Mouse (Mus musculus): ENCODE measurements at regions not wholly inside any gene's neighbourhood (a gene's known extent, or its start where the extent isn't known, plus 50 kb on each side); places are given as distances from the start of the nearest gene placed in this dataset.

DNA sequence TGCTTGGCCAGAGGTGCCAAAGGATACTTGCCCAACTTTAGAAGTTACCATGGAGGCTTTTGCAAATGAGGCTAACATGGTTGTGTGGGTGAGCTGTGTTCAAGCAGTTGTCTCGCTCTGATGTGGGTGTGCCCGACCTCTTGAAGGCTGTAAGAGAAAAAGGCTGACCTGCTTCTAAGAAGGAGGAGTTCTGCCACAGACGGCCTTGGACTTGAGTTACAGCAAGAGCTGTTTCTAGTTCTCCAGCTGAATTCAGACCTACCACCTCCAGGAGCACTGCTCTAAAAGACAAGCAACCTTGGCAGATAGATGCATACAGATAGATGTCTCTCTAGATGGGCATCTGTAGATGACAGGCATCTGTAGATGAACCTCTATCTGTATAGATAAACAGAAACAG is 202.7 kb upstream of the A230072I06Rik start:
- no peak for DNase-seq

DNA sequence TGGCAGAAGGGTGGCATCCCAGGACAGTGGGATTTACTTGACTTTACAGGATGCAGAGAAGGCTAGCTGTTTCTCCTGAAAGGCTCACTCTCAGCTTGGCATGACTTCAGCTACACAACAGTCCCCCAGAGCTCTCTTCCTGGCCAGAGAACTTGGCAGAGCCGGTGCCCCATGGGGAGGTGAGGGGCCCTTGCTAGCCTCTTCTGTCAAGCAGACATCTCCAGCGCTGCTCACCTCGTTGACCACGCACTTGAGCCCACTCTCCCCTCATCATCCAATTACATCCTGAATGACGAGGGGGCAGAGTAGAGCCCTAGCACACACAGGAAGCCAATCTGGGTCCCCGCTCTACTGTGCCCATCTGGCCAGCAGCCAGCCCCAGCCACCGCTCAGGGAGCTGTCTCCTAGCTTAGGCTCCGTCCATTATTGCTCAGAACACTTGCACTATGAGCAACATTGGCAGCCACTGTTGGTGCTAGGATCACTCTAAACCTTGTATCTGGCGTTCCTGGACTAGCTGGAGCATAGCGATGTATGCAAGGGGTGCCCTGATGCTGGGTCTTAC is 201.7 kb upstream of the A230072I06Rik start:
- no peak for DNase-seq

DNA sequence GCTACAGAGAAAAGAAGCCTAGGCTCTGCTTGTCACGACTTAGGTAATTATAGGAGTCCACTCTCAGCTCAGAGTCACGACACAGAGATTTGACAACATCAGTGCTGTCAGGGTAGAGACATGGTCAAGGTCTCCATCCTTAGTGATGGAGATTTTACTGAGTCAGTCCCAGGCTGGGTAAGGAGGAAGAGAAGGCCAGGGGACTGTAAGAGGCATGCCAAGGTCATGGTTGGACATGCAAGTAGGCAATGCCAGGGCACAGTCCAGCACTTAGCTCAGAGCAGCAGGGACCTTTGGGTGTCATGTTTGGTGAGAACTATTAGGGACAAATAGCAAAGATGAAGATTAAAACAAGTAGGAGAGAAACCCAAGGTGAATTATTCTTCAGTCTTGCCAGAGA is 200.7 kb upstream of the A230072I06Rik start:
- DNase-seq: no peak

DNA sequence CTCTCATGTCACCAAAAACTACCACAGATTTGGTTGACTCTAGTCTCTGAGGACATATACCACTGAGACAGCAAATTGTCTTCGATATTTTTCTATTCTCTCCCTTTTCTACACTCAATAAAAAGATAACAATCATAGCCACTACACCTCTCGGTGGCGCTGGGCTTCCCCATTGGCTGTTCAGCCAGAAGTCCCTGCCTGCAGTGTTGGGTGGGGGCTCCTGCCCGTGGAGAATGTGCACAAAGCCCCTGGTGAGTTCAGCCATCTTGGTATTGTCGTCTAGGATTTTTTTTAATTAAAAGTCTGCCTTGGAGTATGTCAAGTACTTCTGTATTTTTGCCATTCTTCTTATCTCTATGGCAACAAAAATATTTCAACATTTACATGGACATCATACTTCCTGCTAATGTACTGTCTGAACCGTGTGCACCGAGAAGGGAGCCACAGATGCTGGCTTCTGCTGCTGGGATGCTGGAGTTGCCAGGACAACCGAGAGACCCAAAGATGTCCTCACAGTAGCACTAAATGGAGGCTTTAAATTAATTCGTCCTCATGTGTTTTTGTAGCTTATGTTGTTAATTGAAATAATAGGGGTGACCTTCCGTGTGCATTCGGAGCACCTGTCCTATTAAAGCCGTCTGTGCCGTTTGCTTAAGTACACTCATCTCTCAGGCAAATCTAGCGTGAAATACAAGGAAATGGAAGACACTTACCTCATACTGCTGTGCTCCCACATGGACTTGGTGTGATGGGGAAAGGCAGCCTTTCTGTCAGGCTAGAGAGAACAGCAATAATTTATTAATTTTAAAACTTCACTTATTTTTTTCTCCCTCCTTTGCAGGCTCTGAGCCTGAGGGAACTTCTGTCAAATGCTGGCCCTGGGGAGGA is 199.7 kb upstream of the A230072I06Rik start:
- DNase-seq: no peak

DNA sequence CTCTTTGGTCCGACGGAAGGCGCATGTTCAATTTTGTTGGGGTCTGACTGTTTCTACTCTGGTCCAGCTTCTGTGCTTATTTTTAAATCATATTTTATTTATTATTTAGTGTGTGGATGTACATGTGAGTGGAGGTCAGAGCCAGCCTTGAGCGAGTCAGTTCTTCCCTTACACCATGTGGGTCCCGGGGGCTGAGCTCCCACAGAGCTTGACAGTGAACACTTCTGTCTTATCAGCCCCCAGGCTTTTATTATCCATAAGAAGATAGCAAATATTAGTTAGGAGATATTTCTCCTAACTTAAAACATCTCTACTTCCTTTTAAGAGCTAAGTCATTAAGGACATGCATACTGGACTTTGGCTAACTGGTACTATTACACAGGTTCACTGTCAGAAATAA is 197.1 kb upstream of the A230072I06Rik start:
- no peak for DNase-seq

DNA sequence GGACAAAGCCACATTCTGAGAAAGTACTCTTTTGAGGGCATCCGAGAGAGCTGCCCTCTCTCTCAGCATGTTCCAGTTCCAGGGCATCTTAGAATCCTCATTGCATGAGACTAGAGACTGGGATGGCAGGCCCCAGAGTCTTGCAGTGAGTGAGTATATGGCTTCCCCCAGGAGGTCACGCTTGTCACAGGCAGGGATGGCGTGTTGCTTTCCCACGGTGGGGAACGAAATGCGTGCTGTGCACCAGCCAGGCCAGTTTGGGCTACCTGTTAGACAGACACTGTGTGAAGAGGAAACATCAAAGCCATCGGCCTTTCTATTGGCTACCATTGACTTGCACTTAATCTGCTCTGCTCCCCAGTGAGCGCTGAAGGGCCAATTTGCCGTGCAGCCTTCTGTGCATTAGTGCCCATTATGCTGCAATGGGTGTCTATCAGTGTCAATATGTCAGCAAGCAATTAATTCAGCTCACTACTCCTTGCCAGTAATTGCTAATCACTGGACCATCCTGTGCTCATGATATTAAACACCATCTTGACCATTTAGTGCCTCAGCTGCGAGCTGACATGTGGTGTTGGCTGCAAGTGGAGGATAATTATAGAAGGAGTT is 191.3 kb upstream of the A230072I06Rik start:
- DNase-seq: no peak

DNA sequence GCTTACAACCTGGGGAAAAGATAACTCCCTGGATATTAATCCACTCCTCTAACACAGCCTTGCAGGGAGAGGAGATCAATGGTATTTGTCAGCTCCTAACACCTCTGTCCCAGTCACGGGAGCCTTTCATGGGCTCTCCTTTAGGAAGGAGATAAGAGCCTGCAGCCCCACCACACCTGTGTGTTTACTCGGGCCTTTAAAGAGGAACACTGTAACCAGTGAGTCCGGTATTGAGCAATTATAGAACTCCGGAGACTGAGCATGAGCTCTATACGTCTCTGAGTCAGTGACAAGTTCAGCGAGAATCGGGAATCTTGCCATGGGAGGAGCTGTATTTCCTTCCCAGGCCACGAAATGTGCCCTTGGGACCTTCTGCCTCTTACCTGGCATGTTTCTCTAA is 178.5 kb upstream of the A230072I06Rik start:
- no peak for DNase-seq

DNA sequence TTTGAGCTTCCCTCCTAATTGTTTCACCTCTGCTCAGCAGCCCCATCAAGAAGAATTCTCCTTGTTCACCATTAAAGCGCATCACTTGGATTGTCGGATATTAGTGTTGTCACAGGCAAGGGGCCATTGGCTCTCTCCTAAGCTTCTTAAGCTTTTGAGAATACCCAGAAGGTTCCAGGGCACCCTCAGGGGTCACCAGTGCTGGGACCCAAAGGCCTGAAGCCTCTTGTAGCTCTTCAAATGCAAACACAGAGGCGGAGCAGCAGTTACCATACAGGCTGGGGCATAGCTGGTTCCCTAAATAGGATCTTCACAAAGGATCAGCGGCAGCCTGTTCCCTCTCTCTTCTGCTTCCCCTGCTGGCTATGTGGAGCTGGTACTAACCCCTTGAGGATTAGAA is 175.3 kb upstream of the A230072I06Rik start:
- no peak for DNase-seq

DNA sequence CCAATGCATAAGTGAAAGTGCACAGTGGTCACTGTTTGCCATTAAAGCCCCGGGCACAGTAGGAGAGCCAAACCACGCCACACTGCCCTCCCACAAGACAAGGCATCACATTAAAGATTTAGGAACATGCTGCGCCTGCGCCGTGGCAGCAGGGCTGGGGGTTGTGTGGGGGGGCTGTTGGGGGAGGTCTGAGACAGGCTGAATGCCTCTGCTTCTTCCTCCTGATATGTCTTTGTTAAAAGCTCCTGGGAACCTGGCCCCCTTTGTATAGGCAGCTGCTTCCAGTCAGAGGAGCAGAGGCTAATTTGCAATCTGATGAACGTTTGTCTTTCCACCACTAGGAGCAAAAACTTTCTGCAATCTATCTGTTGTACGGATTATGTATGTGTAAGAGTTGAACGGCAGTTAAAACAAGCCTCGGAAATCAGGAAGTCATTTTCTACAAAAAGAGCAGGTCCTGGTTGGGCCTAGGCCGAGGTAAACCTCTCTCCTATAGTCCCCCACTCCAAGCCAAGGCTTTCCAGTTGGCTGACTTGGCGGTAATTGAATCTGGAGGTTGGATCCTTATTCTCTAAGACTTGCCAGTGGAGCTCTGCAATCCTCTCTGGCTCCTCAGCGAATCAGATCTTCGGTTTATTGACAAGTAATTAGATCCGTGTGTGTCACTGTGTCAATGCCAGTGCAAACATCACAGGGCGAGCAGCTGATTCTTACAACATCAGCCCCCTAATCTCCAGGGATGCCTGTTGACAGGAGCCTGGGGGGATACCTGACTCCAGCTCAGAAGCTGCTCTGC is 173.3 kb upstream of the A230072I06Rik start:
- no peak for DNase-seq

DNA sequence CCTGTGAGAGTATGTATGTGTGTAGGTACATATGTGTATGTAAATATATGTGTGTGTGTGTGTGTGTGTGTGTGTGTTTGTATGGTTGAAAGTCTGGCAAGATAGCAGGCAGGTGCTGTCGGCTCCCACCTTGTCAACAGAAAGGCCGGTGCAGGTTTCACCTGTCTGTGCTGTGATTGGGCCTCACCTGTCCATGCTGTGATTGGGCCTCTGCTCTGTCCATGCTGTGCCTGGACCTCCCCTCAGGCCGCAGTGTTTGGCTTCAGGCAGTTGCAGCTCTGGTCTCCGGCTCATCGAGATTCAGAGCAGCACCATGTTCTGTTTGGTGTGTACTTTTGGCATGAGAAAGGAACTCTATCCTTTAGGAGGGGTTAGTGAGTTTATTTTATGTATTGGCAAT is 170.0 kb upstream of the A230072I06Rik start:
- no peak for DNase-seq

DNA sequence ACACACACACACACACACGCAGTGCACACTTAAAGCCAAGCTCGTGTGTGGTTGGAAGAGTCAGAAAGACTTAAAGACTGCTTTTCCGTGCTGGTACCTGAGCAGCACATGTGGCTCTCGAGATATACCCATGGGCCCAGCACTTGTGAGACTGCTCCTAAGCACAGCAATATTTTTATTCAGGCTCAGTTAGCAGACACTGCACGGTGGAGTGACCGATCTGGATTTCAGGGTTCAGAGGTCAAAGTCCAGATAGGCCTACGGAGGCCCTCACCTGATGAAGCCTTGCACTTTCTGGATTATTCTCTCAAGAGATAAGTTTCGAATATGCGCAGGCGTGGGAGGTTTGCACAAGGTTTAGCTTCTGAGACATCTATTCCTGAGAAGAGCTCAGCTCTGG is 167.0 kb upstream of the A230072I06Rik start:
- DNase-seq: no peak

DNA sequence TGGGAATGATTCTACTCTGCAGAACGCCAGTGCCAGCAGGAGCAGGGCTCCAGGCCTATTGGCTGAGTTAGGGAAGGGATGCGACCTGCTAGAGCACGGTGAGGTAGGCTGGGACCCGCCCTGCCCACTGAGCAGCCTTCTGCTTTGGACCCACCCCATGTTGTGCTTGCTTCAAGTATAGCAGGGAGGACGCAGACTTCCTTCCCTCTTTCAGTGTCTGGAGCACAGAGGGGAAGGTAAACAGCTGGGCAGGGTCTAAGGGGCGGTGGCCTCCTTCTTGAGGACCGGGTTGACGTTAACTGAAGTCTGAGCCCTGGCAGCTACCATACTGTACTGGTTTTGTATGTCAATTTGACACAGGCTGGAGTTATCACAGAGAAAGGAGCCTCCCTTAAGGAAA is 165.6 kb upstream of the A230072I06Rik start:
- DNase-seq: no peak

DNA sequence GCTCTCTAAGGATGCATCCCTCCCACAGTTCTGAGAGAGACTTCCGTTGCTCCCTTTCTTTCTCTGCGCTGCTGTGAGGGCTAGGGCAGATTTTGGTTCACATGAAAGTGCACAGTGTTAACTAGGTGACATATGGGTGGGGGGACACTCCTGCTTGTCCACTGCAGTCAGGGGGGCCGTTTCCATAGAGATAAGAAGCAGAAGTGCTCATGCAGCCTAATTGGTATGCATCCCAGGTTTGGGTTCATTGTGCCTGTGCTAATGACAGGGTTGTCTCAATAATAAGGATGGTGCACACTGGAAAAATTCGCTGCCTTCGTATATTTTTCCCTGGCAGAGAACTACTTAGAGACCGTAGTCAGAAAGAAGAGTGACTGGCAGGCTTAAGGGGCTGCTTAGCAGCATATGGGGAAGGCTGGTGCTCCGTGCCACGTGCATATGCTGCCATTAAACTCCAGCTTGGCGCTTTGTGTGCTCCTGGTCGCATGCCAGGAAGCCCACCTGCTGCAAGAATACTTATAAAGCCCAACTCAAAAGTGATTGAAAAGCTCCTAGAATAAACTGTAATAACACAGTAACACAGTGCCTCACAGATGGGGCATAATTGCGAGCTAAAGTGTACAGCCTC is 152.1 kb upstream of the A230072I06Rik start:
- peak; percentile 54 for DNase-seq

DNA sequence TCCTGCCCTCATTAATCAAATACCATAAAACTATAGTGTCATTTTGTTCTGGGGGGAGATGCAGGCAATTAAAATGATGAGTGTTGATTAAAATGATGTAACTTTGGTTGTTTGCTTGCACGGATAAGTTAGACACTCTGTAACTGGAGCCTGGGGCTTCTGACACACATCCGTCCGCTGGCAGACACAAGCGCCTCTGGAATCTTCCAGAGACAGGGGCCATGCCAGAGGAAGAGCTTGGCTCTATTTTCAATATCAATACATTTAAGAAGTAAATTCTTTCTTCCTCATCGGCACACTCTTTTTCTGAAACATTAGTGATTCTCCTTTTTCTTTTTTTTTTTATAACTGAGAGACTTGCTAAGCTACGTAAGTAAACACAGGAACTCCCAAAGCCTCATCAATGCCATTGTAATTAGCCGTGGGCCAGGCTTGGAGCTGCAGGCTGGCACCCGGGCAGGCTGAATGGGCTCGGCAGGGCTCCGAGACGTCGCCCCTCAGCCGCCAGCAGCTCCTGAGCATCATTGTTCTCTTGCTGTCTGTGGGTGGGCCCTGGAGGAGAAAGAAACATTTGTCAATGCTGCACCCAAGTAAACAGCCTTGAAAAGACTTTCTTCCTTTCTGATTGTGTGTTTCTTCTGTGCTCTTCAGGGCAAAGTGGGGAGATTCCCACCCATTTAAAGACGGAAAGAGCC is 151.4 kb upstream of the A230072I06Rik start:
- DNase-seq: no peak

DNA sequence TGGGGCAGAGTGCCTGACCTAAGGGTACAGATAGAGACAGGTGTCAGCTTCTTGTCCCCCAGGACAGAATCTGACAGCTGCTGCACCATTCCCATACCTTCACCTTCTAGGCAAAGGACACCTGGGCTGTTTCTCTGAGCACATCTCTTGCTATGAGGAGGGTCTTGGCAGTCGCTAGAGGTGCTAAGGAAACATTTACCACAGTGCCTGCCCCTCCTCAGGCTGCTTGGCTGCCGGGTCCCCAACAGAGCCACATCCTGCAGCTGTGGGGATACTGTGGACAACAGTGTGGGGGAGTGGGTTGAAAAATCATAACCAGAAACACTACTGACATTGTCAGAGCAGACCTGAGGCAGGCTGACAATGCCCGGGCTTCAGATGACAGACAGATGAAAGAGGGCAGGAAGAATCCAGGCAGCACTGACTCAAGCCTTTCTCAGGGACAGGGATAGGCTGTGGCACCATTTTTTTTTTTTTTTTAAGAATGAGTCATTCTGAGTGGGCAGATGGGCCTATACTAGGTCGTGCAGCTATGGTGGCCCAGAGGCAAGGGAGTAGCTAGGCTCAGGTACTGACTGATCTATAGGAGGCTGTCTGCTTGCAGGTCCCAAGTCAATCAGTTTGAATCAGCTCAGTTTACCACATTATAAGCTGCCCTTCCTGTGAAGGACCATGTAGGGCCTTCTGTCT is 150.7 kb upstream of the A230072I06Rik start:
- no peak for DNase-seq

DNA sequence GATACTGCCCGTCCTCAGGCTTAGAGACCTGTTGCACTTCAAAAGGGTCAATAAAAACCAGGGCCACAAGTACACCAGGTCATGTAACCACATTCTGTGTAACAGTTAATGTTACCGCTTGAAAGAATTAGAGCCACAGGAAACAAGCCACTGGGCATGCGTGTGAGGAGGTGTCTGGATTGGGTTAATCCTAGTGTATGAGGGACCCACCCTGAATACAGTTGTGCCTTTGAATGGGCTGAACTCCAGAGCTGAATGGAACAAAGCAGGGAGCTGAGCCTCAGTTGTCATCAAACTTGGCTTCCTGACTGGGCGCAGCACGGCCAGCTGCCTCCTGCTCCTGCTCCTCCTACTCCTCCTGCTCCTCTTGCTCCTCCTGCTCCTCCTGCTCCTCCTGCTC is 148.0 kb upstream of the A230072I06Rik start:
- no peak for DNase-seq

DNA sequence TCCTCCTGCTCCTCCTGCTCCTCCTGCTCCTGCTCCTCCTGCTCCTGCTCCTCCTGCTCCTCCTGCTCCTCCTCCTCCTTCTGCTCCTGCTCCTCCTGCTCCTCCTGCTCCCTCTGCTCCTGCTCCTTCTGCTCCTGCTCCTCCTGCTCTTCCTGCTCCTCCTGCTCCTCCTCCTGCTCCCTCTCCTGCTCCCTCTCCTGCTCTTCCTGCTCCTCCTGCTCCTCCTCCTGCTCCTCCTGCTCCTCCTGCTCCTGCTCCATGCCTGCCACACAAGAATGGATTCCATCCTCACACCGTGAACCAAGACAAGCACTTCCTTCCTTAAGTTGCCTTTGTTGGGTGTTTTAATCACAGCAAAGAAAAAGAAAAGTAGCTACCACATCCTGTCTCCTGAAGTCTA is 144.4 kb upstream of the A230072I06Rik start:
- DNase-seq: no peak

DNA sequence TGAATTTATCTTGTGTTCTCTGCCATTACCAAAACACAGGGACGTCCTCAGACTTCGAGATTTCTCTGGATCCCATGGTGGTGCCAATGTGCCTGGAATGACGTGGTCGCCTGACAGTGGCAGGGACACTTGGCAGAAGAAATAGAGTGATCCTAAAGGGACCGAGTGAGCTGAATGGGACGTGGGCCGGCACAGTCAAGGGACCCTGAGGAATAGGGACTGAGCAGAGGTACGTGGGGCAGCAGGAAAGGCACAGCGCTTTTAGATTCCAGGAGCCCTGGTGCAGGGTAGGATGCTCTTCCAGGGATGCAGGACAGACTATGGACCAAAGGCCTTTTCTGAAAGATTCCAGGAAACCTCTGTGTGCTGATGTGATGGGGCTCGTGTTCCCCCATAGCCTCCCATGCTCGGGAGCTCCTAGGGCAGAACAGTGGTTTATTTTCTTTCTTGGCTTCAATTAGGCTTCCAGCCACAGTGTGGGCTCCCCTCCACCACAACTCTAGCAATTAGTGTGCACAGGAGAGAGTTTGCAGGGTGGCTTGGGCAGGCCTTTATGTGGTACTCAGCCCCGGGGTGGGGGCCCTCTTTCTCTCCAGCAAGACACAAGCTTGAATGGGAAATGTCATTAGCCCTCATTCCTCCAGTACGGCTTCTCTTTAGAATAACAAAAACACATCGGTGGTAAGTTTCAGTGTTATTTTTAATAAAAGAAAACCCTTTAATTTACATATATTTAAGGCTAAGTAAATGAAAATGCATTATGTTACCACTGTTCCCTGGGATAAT is 143.0 kb upstream of the A230072I06Rik start:
- no peak for DNase-seq

DNA sequence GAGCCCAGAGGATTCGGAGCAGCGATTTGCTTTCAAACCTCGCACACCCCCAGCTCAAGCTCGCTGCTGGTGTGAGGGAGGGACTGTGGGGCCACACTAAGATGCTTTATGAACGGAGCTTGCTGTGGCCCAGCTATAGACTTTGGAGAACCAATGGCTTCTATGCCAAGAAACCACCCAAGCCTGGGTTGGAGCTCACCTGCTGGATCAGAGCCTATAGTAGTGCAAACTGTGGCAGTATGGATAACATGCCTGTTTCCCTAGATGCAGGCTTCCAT is 142.5 kb upstream of the A230072I06Rik start:
- DNase-seq: no peak

DNA sequence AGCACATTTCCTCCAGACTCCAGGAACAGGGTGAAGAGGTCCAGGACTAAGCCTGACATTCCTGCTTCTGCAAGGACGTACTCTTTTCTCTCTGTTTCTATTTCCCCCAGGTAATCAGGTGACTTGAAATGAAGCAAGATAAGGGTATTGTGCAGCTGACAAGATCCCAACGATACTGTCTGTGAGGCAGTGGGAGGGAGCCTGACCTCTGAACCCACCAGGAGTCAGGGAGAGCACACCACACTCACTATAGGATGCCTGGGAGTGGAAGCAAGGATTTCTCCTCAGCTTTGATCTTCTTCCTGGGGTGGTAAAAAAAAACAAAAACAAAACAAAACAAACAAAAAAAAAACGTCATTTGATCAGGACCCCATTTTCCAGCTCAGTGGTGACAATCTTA is 141.1 kb upstream of the A230072I06Rik start:
- DNase-seq: no peak

DNA sequence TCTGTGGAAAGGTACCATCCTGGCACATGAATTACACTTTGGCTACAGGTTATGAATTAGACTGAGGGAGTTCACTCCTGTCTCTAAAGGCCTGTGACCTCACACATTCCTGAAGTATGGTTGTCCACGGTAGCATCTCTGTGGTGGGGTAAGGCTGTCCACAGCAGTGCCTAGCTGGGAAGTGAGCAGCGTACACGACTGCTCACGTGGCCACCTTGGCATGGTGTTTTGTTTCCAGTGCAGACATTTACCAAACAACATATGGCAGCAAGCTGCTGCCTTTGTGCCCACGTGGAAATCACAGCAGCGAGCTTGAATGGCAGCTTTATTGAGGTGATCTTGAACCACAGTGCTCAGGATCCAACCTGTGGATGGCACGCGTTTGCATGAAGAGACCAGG is 140.7 kb upstream of the A230072I06Rik start:
- DNase-seq: peak; percentile 21
